Mouse (Mus musculus): ENCODE data around the gene Rps6kc1. TPM values are rescaled to one million over a fixed set of nuclear protein-coding genes. Genes with fewer than 3 reads are reported as not detected.

The Rps6kc1 gene
- polyA plus RNA-seq, 1 experiment from 2014 or later = 23.8 TPM

Other genes with a start within 250 kb of the Rps6kc1 start
- 57.4 and 60.6 TPM in 2 replicates for gene Angel2, start 13.3 kb upstream of the Rps6kc1 start, polyA plus RNA-seq (2014; fragmentation: Nextera tagmentation; extraction: Ambion mirVana)
- gene Vash2, start 67.5 kb upstream of the Rps6kc1 start, polyA plus RNA-seq (2014; fragmentation: Nextera tagmentation; extraction: Ambion mirVana) = 77.3 and 98.6 TPM in 2 replicates
- gene Flvcr1, start 114.4 kb upstream of the Rps6kc1 start, polyA plus RNA-seq (2014; fragmentation: Nextera tagmentation; extraction: Ambion mirVana) = 6.0 and 8.4 TPM in 2 replicates
- gene Spata45, start 124.9 kb upstream of the Rps6kc1 start, polyA plus RNA-seq (2014; fragmentation: Nextera tagmentation; extraction: Ambion mirVana) = not detected in 2 replicates
- gene Tatdn3, start 151.2 kb upstream of the Rps6kc1 start, polyA plus RNA-seq (2014; fragmentation: Nextera tagmentation; extraction: Ambion mirVana) = 10.0 and 10.4 TPM in 2 replicates
- 6.9 and 7.3 TPM in 2 replicates for gene Nsl1, start 151.2 kb upstream of the Rps6kc1 start, polyA plus RNA-seq (2014; fragmentation: Nextera tagmentation; extraction: Ambion mirVana)
- gene Batf3, start 186.1 kb upstream of the Rps6kc1 start, polyA plus RNA-seq (2014; fragmentation: Nextera tagmentation; extraction: Ambion mirVana) = 1.6 and 1.8 TPM in 2 replicates

Data from forebrain, embryonic 14.5 days (tissue).